Mouse (Mus musculus) gastrocnemius, postnatal 36 days (tissue): ENCODE data around the gene Grm4. TPM values are rescaled to one million over a fixed set of nuclear protein-coding genes. Genes with fewer than 3 reads are reported as not detected.

Experiments
- DNase-seq, 2 experiments: peaks; one replicate each; pipeline ENCODE4 v3.0.0; 2022
- intact Hi-C: fragments of 180-260 bp; cut with DNase I; formaldehyde crosslinking; loops from one replicate; pipeline ENCODE4 v1.15.1; 2025
- long read RNA-seq, 2 experiments: library from polyadenylated mRNA; stranded (forward); transcript quantifications; one replicate each; pipeline ENCODE4 v2.0.0; 2021
- total RNA-seq, 2 experiments: library from RNA; stranded (reverse); gene quantifications; 2 replicates each; pipeline ENCODE4 v1.2.3; 2021

The Grm4 gene
- total RNA-seq = under 1 TPM in 1 of 2 experiments, not detected in 1; 0.05 TPM
- long read RNA-seq, experiment 1 = 0 reads
- long read RNA-seq, experiment 2 = 0 reads

- no peak for DNase-seq
- intact Hi-C loops = no loop called here
Observed at GRCm38 (mm10) chr17:27521303-27521702, at the start of gene Grm4. TSS of gene Grm4 (minus strand) at chr17:27521403.

DNA sequence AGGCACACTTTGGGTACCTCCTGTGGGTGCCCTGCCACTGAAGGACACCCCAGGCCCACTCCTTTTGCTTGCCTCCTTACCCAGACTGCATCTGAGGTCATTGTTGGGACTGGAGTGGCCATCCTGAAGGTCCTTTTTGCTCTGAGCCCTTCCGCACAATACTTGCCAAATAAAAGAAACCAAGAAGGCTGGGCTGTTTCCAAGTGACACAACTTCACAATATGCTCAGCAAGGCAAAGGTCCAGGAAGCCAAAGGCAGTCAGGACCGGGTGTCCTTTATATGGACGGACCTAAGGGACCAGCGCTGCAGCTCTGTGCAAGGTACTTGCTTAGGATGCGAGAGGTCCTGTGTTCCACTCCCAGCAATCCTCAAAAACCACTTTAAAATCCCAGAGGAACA is 47.0 kb upstream of the Grm4 start:
- no peak for DNase-seq
- intact Hi-C loops = no loop called here

GRCm38 (mm10) chr17:27565942-27566267 is 44.7 kb upstream of the Grm4 start:
- intact Hi-C loops = loop anchor here (1.0 kb wide), 1 partner anchor 63 kb away; no protein-coding TSS in a partner anchor
- no peak for DNase-seq

DNA sequence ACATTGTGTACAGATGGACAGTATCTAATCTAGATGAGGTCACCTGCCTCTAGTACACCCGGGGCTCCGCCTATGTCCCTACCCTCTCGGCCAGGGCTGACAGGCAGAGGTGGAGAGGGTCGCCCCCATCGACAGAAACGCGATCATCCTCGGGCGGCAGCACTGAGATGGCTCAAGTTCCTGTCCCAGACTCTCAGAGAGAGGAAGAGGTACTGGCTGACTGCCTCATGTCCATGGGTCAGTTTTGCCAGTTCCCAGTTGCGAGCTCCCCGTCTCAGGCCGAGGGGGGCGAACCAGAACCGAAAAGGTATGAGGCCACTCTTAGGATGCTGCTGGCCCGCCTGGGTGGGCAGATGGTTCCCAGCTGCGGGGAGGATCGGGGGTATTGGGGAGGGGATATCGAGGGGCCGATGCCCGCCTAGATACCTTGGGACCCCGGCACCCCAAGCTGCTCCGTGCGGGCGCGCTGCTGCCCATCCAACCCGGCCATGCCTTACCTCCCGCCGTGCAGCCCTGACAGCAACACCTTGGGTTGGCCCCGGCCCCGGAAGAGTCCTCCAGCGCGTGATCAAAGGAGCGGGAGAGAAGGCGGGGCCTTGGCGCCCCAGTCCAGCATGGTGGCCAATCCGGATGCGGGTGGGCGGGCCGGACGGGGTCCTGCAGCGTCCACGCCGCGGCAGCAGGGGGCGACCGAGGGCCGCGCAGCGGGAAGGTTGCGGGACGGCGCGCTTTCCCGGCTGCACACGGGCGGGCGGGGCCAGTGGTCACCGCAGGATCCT is 44.1 kb upstream of the Grm4 start, which contains the start of gene AI413582:
Gene AI413582, minus strand, starts transcription at position 594 of the 779 bp plus-strand sequence.
- DNase-seq = peak; percentile 92 to 96
- intact Hi-C loops = loop anchor here (1.0 kb wide), 1 partner anchor 64 kb away; no protein-coding TSS in a partner anchor

- no peak for DNase-seq
- intact Hi-C loops = loop anchor here (1.0 kb wide), 1 partner anchor 65 kb away; no protein-coding TSS in a partner anchor
Observed at GRCm38 (mm10) chr17:27564391-27565162, 43.4 kb upstream of the Grm4 start.

GRCm38 (mm10) chr17:27563771-27564244 is 42.6 kb upstream of the Grm4 start:
- no peak for DNase-seq
- intact Hi-C loops = no loop called here

DNA sequence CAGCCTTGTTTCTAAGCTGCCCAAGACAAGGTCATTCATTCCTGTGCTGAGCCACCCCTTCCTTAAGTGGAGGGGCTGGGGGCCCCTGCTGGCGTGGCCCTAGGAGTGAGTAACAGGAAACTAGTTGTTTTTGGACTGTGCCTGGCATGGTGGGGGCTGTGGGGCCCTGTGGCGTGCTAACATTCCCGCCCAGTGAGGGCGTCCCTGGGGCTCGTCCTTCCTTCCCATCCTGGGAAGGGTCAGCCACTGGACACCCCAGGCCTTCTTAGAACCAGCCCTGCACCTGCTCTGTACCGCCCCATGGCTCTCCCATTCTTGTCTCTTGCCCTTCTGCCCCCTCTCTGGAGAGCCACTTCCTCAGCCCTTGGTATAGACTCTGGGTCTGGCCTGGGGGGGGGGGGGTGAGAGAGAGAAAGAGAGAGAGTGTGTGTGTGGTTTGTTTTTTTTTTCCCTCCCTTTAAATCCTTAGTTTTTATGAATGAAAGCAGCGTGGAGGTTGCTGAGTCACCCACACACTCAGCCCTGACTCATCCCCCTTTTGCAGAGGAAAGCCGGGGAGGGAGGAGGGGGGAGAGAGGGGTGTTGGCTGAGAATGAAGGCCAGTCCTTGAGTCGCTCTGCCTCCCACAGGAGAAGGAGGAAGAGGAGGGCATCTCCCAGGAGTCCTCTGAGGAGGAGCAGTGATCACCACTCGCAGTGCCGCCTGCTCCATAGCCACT is 40.8 kb upstream of the Grm4 start:
- intact Hi-C loops = no loop called here
- DNase-seq = no peak

DNA sequence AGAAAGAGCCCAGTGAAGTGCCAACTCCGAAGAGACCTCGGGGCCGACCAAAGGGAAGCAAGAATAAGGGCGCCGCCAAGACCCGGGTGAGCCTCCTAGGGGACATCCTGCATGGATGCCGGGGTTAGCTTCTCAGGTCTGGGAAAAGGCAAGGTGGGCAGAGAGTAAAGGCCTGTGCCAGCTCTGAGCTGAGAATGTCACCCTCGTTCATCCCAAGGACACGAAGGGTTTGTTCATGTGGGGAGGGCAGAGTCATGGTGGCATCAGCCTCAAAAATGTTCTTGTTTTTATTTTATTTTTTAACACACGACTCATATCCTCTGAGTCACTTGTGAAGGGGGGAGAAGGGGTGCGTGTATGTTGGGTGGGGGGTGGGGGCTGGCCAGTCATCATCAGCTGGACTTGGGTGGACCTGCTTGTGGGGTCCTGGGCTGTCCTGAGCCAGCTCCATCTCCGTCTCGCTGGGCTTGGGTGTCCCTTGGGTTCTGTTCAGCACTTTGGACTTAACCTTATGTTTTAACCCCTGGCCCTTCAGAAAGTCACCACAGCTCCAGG is 39.8 kb upstream of the Grm4 start:
- DNase-seq = no peak
- intact Hi-C loops = no loop called here

GRCm38 (mm10) chr17:27559596-27559995 is 38.4 kb upstream of the Grm4 start:
- intact Hi-C loops = no loop called here
- DNase-seq = no peak

- intact Hi-C loops = no loop called here
- DNase-seq = no peak
Observed at GRCm38 (mm10) chr17:27558845-27559244, 37.6 kb upstream of the Grm4 start.

DNA sequence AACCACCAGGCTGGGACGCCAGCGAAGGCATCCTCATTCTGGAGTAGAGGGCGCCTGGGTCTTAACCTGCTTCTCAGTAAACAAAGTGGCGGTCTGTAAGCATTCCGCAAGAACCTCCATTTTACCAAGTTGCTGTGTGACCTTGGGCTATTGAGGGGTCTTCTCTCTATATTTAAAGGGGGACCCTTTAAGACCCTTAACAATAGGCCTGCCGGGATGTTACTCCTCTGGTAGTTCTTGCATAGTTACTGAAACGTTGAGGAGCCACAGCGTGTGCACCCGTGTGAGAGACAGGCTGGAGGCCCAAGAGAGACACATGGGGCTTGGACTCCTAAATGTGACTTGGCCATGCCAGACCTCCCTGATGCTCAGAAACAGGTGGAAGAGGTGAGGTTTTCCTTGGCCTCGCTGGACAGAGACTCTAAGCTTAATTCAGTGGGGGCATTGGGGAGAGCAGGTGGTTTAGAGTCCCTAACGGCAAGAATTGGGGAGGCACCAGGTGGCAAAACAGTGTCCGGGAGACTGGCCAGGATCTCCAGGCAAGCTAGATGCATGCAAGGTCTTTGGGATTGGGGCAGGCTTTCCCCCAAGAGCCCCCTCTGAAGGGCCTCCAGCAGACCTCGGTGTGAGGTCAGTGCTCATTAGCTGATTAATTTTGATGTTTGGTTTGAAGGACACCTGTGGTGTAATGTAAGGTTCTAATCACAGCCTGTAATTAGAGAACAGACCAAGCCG is 36.9 kb upstream of the Grm4 start:
- DNase-seq = no peak
- intact Hi-C loops = no loop called here

DNA sequence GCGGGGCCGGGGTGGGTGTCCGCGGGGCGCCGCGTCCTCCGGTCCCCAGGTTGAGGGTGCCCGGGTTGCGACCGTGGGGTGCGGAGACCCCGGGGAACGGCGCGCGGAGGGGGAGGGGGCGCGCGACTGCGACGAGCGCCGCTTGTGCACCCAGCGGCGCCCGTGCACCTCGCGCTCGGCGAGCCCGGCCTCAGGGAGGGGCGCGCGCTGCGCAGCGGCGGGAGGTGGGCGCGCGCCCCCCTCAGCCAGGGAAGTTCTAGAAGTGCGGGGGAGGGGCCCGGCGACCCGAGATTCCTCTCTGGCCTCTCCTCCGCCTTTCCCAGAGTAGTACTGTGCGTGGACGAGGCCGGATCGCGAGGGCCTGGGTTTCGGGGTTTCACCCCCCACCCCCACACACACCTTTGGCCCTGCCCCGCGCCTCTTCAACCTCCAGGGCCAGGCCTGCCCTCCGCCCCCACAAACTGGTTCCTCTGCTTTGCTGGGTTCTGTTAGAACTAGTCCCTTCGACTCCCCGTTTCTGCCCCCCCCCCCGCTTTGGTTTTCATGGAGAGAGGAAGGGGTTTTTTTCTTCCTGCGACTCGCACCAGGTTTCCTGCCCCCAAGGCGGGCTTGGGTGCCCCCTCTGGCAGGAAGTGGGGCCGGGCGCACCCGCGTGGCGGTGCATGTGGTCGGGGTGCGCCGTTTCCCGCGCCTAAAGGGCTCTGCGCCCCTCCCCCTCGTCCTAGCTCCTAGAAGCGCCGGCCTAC is 36.2 kb upstream of the Grm4 start:
- no peak for DNase-seq
- intact Hi-C loops = no loop called here

- peak; percentile 79 for DNase-seq
- intact Hi-C loops = no loop called here
Observed at GRCm38 (mm10) chr17:27556315-27557011, 35.3 kb upstream of the Grm4 start, which contains the start of gene Hmga1. TSS of gene Hmga1 (plus strand) at chr17:27556497.

- intact Hi-C loops = no loop called here
- DNase-seq = peak in 1 of 2 experiments; percentile 40
Observed at GRCm38 (mm10) chr17:27555512-27556172, 34.4 kb upstream of the Grm4 start.

DNA sequence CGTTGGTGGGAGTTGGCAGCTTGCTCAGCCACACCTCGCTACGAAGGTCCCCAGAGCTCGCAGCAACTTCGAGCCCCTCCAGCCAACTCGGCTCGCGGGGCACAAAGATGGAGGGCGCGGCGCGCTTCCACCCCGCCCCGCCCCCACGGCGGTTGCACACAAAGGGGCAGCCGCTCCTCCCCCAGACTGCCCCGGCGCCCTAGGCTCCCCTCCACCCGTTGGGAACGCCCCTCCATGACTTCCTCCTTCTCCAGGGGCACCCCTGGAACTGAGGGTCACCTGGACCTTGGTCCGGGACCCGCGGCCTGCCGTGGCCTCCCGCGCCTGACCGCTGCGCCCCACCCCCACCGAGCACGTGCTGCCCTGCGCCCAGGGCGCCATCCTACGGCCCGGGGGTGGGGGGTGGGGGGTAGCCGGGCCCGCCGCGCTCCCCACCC is 33.9 kb upstream of the Grm4 start:
- no peak for DNase-seq
- intact Hi-C loops = no loop called here

GRCm38 (mm10) chr17:27554062-27554960 is 33.1 kb upstream of the Grm4 start:
- intact Hi-C loops = no loop called here

More at GRCm38 (mm10) chr17:27554062-27554960, 33.1 kb upstream of the Grm4 start:
- no peak for DNase-seq
